Mouse (Mus musculus) cerebellum, postnatal 4 days (tissue): ENCODE measurements at regions not wholly inside any gene's neighbourhood (a gene's known extent, or its start where the extent isn't known, plus 50 kb on each side); places are given as distances from the start of the nearest gene placed in this dataset.

Experiments used
- DNase-seq, 2 experiments: peaks; one replicate each; pipeline ENCODE4 v3.0.0; 2022; ENCODE audit warnings: low spot score in 2 of 2, mixed read lengths in 1 of 2

DNA sequence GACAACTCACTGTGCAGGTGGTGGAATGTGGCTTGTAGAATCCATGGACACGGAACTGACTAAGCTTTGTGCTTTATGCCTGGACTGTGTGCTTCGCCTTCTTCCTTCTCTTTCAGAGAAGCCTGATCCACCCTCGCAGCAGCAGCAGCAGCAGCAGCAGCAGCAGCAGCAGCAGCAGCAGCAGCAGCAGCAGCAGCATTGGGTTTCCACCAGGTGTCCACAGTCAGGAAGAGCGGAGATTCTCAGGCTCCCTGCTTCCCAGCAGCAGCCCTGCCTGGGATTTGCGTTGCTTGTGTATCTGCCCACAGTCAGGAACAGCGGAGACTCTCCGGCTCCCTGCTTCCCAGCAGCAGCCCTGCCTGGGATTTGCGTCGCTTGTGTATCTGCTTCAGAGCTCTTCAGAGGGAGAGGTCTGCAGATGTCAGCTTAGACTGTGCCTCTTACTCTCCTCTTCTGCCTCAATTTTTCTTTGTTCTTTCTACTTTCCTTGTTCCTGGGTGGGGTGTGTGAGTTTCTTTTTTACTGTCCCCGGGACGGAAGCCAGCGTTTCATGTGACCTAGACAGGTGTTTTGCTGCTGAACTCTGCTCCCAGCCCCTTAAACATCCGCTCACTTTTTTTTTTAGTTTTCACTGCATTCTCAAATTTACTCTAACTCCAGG, 168.1 kb upstream of the Olig3 start:
- DNase-seq: no peak

DNA sequence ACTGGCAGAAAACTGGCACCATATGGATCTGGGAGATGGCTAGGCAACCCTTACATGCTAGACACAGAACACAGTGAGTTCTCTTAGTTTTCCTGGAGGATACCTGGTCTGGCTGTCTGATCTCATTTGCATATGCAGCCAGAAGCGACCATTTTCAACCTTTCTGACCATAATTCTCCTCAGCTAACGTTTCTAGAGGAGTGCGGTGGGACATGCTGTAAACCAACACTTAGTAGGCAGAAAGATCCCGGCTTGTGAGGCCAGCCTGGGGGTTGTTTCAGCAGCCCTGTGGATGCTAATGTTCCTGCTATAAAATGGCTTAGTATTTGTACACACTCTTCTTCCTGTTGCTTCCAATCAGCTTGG, 168.6 kb upstream of the Olig3 start:
- DNase-seq: no peak

DNA sequence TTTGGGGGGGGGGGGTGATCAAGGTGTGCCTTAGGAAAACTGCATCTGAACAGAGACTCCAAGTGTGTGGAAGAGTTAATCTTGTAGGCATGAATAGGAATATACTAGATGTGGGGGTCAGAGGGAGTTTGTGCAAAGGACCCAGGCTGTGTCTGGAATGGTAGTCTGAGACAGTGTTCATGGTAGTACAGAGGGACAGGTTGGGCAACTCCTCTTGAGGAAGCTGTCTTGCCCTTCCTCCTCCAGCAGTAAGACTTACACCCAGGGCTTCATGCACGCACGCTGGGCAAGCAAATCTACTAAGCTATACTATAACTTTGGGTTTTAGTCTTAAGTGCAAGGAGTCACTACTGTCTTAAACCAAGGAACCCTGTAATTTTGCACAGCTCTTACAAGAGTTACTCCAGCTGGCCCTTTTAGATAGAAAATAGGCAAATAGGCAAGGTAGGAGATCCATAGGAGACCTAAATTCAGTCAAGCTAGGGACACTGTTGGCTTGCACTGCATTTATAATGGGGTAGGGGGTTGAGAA, 169.2 kb upstream of the Olig3 start:
- DNase-seq: no peak

DNA sequence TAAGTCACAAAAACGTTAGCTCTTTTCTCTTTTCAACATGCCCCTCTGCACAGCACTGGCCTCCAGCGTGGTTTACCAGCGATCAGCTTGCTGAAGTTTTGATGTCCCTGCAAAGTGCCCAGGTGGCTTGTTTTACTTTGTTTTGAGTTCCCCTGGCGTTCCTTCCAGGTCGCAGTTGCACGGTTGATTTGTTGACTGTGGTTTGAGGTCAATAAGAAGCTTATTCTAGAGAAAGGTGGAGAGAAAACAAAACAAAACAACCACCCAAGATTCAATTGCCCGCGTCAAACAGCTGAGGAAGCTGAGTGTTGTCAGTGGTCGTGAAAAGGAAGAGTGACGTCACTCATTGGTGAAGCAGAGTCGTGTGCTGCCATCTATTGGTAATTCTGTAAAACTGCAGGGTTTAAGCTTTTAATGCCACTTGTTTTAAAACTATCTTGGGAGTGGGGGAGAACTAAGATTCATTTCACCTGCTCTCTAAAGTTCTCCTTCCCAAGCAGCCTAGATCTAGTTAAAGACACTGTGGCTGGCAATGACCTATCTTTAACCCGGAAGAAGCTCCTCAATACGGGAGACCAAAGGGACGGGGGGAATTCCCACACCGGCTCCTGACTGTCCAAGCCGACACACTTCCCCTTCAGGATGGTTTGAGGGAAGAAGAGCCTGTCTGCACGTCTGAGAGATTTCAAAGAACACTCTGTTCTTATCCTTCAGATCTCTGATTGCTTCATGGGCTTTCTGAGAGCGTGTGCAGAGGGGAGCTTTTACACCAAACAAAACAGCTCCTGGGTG, 170.3 kb upstream of the Olig3 start:
- DNase-seq: peak in 1 of 2 experiments; percentile 14

DNA sequence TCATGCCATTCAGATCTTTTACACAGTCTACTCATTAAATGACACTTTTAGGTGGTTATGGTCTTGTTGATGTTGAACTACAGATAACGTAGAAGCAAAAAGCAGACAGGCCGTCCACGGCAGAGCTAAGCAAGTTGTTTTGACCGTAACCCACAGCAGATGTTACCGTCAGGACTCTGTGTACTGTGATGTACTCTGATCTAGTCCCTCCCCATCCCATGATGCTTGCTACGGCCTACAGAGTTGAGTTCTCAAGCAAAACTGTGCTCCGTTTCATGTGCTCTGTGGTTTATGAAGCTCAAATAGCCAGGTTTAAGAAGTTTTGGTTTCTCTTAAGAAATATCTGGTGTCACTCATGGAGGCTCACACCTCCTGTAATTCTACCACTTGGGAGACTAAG, 169.4 kb upstream of the Tnfaip3 start:
- DNase-seq: no peak

DNA sequence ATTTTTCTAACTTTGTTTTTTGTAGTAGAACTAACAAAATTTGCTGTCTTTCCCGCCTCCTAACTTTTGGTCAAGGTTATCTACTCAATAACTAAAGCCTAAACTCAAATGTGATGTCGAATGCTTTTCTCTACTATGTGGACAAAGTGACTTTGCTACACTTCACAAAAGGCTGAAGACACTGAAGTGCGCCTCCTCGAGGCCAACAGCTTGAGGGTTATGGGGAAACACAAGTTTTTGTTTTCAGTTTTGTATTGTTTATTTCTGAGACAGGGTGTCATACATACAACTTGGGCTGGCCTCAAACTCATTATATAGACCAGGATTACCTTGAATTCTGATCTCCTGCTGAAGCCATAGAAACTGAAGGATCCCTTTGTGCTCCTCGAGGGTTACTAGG, 162.4 kb upstream of the Tnfaip3 start:
- DNase-seq: no peak

DNA sequence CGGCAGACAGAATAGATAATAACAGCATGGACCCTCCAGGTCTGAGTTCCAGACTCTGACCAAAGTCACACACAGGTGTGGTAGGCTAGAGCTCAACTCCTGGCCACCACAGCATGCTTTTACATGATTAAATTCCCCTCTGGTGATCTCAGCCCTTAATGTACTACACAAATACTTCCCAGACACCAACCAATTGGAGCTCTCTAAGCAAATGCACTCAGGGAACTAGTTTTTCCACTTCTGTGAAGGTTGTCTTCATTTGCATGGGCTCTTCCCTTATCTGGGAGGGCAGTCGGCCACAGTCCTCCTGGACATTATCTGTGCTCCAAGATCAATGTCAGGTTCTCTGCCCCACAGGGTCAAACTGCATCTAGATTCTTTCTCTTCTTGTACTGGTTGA, 162.0 kb upstream of the Tnfaip3 start:
- DNase-seq: no peak

DNA sequence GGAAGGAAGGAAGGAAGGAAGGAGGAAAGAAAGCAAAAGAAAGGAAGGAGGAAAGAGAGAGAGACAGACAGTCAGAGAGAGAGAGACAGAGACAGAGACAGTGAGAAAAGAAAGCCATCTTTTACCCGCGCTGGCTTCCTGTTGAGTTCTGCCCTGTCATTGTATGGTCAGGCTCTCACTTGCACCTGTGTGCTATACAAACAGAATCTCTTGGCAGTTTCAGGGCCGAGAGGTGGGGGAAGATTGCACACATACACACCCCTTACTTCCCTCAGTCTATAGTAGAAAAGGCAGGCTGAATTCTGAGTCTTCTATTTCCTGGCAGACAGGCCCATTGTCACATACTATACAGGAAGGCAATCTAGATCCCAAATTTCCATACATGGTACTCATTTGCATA, 160.8 kb upstream of the Tnfaip3 start:
- DNase-seq: no peak

DNA sequence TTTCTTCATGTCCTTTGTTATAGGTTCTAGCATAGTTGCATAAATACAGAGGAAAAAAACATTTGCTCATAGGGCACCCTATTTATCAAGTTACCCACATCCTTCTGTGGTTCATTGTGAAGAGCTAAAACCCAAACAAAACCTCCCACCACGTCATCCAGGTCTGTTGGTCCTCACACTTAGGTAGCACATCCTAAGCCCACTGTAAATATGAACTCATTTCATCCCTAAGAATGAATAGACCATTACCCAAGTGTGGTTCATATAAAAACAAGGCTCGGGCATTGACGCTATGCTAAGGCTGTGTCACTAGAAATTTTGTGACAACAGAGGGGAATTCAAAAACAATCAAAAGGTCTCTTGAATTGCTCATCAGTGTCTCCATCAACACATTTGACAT, 156.4 kb upstream of the Tnfaip3 start:
- DNase-seq: no peak

DNA sequence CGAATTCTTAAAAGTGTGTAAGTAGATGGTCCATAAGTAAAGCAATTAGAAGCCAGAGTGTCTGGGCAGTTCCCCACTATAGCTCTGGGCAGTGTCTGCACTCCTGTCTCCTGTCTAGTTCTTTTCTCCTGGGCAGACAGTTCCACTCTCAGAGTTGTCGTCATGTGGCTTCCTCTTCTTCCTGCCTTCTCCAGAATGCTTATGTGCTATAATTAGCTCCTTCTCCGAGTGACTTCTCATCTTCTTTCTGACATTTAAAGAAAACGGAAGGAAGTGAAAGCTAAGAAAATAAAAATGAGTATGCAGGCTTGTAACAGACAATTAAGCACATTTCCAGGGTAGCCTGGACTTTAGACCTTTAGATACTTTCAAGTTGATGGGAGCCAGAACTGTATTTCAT, 155.1 kb upstream of the Tnfaip3 start:
- DNase-seq: no peak

DNA sequence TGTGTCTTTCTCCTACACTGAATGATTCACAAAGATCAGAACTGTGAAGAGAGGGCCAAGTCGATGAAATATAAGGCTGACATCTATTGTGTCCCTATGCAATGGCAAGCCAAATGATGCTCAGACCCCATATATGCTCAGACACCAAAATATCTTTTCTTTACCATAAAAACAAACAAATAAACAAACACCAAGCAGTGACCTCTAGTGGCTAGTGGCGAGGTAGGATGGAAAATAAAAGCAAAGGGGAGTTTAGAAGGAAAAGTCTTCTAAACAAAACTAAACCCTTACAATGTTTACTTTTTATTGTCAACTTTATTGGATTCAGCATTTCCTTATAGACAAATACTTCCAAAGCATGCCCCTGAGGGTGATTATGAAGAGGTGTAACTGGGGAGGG, 153.8 kb upstream of the Tnfaip3 start:
- no peak for DNase-seq

DNA sequence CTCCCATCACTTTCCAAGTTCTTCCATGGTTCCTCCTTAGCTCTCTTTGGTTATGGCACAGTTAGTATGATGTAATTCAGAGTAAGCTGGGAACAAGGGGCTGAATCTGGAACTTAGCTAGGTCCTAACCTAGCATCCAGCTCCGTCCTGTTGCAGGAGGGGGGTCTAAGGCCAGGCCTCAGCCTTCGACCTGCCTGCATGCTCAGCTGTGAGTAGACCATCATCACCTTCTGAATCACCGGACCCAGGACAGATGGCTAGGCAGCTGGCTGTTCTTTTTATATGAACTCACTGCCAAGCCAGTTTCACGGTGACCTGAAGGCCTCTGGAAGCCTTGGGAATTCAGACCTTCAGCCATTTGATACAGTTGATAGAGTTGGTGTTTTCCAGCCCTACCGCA, 152.9 kb upstream of the Tnfaip3 start:
- DNase-seq: no peak

DNA sequence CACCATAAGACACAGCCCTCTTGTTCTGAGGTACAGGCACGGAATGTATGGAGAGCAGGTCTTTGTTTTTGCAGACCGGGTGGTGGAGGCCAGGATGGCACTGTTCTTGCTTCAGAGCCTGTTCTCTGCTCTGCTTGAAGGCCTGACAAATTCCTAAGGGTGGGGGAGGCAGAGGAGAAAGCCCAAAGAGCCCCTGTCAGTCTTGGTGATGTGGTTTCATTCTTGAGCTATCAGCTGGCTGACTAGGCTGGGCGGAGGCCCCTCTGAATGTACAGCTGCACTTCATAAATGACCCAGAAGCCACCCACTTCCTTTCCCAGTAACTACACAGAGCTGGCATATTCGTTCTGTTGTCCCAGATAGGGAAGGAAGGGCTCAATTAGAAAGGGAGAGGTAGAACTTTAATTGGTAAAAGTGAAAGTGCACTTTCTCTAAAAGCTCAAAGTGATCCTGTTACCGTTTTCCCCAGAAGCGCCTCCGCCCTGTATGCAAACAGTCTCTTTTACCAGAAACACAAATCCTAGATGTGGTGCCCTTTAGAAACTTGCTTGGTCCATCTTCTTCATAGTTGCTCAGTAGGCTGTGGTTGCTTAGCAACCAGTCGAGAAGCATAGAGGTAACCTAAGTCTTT, 152.3 kb upstream of the Tnfaip3 start:
- no peak for DNase-seq

DNA sequence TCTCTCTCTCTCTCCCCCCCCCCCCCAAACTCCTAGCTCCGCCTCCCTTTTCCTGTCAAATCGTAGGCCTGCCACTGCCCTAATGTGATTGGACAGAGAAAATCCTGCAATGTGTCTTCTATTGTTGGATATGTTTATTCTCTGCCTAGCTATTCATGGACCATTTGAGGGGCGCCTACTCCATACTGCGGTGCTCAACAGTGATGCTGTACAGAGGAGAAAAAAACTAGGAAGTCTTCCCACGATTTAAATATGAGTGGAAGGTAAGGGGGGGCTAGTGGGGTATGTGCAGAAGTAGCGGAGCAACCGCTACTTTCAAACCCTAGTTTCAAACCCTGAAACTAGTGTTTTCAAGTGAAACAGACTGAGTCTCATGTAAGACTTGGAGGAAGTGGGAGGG, 151.6 kb upstream of the Tnfaip3 start:
- no peak for DNase-seq

DNA sequence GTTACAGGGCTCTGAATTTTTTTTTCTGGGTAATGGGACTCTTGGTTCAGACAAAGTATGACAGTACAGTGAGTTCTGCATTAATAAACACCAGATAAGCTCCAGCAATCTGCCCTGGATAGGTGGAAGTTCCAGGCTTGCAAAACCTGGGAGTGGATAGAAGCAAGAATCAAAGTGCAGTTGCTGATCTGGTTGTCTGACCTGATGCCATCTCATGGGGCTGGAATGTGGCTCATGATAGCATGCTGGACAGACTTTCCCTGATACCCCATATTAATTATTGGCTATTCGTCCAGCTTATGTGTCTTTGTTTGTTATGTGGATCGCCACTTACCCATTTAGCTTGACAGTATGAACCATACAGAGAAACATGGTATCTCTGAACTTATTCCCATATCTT, 146.6 kb upstream of the Tnfaip3 start:
- no peak for DNase-seq

DNA sequence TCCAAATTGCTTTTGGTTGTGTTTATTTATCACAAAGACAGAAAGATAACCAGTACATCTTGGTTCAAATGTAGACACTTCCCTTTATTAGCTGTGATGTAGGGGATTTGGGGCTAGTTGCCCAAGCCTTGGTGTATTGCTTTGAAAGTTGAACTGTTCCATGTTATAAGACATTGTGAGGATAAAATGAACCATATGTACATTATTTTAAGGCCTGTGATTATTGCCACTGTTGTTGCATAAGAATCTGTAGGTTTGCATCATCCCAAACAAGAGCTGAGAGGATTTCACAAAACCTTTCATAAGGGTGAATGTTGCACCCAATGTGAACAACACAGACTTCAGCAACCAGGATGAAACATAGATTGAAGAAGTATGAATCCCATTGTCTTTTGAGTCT, 145.7 kb upstream of the Tnfaip3 start:
- DNase-seq: no peak

DNA sequence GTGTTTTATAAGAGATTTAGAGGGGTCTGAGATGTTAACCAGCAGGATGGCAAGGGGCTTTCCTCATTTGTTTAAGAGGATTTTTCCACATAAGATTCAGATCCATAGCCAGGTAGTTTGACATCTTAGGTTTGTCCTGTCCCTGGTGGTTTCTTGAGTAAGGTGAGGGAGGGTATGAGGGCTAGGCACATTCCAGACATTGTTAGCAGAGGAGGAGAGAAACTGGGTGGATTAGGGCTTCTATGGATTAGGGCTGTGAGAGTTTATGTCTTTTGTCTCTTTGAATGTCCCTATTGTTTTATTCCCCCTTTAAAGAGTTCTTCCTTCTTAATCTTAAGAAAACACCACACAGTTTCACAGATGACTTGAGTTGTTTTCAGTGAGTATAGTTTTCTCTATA, 138.6 kb upstream of the Tnfaip3 start:
- DNase-seq: no peak

DNA sequence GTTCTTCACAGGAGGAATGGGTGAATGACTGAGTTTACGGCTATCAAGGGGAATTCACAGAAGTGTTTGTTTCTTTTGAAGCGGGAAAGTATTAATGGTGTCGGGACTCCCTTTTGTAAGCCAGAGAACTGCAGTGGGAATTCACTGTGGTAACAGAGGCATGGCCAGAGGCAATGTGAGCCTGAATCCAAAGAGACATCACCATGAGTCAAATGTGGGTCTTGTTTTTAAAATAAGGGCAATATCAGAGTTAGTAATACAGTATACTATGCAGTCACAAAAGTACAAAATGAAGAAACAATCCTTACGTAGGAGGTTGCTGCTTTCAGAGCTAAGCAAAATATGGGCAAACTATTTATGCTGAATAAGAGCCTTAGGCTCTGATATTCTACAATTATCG, 137.3 kb upstream of the Tnfaip3 start:
- no peak for DNase-seq

DNA sequence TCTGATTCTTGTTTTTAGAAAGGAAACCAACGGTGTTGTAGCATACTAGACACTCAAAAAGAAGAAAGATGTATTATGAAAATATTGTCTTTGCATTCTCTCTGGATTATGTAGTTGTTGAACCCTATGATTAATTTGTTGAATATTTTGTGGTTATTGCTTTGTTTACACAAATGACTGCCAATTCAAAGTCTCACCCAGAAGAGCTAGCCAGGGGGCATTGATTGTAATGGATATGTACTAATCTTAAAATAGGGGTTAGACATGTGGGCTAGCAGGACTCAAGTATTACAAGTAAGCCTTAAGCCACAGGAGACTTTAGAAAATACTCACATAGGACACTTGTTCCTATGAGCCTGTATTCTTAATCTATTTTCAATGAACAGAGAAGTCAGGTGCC, 135.3 kb upstream of the Tnfaip3 start:
- DNase-seq: no peak

DNA sequence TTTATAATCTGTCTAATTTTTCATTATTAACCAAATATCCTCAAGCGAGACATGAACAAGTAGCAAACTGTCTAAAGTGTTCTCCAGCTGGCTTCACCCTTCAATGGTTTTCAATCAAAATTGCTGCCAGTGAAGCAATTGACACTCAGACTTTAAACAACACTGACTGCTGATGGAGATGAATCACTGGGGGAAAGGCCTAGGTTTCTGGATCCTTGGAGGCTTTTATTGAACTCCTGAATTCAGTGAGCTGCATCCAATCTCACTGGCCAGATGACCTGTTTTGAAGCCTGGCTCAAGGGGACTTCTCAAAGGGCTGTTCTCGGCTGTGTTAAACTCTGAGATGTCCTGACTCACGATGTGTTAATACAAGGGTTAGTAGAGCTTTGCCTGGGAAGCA, 134.5 kb upstream of the Tnfaip3 start:
- no peak for DNase-seq

DNA sequence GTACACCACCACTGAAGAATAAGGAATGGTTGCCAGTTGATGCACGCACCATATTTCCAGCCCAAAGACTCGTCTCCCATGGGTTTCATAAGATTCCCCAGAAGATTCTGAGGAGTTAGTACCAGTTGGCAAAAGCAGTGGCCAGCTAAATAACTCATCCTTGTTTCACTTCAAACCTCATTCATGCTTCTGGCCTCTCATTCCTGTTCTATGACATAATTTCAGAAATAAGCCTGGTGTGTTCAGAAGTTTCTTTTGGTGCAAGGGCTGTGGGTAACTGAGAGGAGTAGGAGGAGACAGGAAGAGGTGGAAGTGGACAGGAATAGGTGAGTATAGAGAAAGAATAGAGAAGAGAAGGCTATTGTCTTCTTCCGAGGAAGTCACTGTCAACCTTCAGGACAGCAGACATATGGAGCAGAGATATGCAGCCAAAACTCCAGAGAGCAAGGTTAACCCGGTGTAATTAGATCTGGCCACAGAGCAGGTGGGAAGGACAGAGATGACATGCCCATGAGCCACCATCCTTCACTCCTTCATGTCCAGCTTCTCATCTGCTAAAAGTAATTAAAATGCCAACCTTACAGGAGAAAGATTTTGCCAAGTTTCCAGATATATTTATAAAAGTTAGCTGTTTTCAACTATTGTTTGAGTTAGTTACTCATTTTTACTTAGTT, 133.9 kb upstream of the Tnfaip3 start:
- no peak for DNase-seq

DNA sequence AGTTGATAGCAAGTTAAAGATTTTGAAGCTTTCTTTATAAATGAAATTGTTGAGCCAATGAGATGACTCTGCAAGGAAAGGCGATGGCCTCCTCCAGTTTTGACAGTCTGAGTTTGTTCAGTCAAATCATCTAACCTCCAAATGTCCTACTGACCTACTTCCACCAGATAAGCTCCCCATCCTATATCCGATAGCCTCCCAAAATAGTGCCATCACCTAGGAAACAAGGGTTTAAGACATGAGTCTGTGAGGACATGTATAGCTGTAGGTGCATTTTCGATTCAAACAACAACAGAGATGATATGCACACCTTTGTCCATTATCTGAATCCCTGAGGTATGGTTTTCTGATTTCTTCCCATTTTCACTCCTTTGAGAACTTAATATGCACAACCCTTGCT, 126.0 kb upstream of the Tnfaip3 start:
- DNase-seq: no peak
